Mouse (Mus musculus) fat pad, adult 2 months (tissue): ENCODE measurements around the gene Plcg2.

Experiments
- DNase-seq: peaks from one replicate; pipeline ENCODE4 v3.0.0-alpha.2; 2011; ENCODE audit warnings: low read depth, low spot score; ENCODE audit errors: extremely low read depth

Gene Plcg2

DNA sequence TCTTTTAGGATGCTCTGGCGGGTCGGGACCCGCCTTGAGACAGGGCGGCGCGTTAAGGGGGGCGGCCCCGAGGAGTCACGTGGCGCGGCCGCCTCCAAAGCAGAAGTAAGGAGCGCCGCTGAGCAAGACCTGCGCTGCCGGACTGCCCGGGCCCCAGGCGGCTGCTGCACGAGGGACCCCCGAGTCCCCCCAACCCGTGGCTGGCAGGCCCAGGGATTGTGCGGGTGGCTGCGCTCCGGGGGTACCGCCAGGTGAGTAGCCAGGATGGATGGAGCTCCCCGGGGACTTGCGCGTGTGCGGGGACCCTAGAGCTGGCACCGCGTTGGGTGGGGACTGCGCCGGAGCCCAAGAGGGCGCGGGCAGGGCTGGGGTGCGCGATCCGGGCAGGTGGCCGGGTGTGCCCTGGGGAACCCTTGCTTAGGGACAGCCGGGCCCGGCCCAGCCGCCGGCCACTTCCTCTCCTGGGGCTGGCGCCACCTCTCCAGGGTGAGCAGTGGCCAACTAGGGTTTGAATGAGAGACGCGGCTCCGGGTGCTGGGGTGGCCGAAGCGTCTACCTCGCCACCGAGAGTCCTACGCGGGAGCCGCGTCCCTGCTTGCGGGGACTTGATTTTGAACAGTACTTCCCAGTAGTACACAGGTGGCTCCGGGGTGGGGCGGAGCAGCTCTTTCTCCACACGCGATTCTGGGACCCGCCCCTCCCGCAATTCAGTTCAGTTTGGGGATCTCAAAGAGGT, at the start of gene Plcg2:
Gene Plcg2, plus strand, starts transcription at position 113 of the 736 bp plus-strand sequence.
- no peak for DNase-seq

DNA sequence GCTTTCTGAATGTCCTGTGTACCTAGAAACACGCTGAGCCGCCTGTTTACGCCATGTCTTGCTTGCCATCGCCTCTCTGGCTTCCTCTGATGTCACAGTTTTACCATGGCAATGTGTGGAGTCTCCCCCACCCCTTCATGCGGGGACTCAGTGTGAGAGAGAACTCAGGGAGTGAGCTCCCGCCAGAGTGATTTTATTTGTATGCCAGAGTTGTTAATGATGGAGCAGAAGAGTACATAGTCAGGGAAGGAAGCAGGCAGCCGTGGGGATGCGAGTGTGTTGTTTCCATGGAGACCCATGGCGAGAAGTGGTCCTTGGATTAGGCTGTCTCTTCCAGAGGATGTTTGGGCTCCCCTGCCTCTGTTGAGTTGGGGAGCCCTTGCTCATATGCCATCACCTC, 47.0 kb upstream of the Plcg2 start:
- no peak for DNase-seq

DNA sequence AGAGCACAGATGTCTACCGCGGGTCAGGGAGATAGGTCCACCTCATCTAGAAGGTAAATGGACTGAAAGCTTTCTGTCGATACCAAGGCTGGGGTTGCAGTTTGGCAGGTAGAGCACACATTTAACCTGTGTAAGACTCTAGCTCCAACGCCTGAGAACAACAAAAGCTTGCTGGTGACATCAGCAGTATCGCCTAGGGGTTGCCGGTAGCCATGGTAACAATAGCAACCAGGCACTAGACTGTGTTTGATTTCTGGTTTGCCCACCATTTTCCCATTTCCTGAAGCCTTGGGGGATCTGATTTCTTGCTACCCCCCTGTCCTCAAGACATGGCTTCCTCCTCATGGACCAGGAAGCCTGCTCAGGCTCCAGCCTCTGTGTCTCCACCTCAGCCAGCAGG, 44.1 kb upstream of the Plcg2 start:
- no peak for DNase-seq

DNA sequence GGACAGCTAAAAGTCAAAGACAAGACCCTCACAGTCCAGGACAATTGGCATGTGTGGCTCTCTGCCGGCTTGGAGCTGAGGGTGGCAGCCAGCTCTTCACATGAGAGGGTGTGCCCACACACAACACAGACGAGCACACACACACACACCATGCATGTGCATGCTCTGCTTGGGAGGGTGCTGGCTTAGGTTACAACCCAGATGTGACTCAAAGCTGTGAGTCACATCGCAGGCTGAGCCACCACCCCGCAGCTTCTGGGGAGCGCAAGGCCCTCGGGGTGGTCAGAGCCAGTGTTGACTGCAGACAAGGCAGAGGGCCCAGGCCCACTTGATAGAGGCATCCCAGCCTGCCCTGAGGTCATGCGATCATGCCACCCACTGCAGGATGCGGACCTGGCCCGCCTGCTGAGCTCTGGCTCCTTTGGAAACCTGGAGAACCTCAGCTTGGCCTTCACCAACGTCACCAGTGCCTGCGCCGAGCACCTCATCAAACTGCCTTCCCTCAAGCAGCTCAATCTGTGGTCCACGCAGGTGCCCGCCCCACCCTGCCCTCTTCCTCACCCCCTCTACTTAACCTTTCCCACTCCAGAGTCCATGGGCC, 43.5 kb upstream of the Plcg2 start:
- no peak for DNase-seq

DNA sequence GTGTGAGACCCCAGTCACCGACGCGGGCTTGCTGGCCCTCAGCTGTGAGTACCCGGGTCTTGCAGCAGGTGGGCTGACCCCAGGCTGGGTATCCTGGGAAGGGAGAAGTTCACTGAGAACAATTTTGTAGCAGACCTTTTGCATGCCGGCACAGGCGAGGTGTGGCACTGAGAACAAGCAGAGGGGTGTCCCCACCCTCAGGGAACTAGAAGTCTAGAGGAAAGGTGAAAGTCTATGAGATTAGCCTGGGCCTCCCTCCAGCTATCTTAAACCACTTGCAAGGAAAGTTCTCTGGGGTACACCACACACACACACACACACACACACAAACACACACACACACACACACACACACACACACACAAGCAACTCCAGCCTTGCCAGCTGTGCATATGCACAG, 42.4 kb upstream of the Plcg2 start:
- DNase-seq = no peak

DNA sequence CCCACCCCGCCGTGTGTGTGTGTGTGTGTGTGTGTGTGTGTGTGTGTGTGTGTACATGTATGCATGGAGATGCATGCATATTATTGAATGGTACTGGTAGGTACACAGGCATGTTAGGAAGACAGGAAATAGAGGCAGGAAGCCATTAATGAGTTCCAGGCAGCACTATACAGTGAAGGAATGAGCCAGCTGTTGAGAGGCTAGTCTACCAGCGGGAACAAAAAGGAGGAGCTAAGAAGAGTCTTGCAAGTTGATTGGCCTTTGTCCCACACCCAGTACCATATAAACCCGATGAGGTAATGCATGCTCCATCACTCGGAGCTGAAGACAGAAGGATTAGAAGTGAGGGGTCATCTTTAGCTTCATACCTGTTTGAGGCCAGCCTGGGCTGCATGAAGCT, 39.7 kb upstream of the Plcg2 start:
- DNase-seq = no peak

DNA sequence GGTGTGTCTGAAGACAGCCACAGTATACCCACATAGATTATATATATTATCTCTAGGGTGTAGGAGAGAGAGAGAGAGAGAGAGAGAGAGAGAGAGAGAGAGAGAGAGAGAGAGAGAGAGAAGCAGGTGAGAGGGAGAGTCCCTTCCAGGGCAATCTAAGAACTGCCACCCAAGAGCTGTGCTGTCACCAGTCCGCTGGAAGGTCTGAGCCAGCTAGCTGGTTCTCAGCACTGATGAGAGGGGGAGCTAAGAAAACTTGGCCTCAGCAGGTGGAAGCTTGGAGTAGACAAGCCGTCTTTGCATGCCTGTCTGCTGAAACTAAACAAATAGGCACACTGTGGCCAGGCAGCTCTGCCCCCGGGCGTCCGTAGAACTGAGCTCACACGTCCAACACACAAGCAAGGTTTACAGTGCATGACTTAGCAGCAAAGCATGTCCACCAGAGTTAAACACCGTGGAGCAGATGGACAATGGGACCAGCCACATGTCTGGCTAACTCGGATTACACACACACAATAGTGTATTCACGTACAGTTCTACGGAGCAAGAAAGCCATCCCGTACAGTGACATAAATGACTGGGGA, 35.3 kb upstream of the Plcg2 start:
- no peak for DNase-seq

DNA sequence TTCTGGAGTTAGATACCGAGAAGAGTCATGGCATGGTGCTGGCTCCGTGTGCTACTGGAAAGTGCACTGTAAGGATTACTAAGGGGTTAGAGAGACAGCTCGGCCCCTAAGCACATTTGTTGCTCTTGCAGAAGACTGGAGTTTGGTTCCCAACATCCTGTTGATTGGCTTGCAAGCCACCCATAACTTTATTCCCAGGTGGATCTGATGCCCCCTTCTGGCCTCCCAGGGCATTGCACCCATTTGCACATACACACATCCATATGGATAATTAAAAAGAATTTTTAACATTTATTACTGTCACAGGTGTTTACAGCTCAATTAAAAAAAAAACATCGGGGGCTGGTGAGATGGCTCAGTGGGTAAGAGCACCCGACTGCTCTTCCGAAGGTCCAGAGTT, 33.6 kb upstream of the Plcg2 start:
- DNase-seq = no peak

DNA sequence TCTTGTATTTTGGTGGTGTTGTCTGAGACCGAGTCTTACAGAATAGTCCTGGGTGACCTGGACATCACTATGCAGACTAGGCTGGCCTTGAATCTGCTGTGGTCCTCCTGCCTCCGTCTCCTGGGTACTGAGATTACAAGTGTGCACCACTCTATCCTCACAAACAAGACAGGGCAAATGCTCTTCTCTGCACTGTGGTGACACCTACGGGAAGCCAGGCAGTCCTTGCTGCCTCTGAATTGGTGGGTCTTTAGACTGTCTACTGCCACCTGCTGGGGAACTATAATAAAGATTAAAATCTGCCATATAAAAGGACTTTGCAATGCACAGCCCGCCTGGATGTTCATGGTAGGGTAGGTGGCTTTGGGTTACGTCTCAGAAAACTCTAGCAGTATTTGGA, 32.8 kb upstream of the Plcg2 start:
- DNase-seq = no peak

DNA sequence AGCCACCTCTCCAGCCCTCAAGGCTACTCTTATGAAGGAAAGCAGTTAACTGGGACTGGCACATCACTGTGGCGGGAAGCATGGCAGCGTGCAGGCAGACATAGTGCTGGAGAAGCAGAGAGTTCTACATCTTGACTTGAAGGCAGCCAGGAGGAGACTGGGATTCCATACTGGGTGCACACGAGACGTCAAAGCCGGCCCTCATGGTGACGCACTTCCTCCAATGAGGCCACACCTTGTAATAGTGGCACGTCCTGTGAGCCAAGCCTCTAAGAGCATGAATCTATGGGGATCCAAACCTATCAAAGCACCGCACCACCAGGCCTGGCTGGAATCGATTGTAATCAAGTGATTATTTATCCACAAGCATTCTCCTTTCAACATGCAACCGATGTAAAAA, 30.6 kb upstream of the Plcg2 start:
- no peak for DNase-seq

DNA sequence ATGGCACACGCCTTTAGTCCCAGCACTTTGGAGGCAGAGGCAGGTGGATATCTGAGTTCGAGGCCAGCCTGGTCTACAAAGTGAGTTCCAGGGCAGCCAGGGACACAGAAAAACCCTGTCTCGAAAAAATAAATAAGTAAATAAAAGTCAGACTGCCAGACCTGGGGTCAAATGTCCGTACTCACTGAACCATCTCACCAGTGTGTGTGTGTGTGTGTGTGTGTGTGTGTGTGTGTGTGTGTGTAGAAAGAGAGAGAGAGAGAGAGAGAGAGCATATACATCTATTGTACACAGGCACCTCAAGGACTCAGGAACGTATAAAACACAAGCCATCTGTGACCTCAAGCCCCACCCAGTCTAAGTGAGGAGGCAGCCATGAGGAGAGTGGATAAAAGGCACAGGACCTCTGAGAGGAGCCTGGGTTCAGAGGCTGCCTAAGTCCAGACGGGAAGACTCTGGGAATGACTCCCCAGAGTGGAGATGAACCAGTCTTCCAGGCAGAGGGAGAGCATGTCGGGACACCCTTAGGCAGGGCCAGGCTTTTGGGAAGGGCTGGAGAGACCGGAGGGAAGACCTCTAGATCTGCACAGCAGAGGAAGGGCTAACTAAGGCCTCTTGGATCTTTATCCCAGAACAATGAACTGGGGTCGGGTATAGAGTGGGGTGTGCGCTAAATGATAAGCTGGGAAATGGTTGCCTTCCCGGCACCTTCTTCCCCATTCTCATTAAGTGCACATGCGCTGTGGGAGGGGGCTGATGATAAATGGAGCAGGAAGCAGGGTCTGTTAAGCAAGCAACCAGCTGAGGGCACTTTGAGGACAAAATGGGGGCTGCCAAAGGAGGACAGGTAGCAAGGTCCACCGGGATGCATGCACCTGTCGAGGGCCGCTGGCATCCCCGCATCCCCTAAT, 28.4 kb upstream of the Plcg2 start:
- DNase-seq = no peak

DNA sequence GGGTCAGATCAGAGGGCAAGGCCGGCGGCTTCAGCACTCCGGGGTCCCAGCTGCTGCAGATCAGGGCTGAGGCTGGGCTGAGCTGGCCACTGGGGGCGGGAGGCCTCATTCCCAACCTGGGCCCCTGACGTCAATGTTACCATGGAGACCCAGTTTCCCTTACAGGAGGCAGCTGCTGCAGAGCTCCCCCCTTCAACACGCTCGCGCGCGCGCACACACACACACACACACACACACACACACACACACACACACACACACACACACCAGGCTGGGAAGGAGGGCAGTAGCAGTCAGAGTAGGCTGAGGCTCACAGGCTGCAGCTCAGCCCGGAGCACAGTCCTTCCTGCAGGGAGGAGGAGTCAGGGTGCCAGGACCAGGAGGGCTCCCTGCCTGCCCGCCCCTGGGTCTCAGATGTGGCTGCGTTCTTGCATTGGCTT, 27.7 kb upstream of the Plcg2 start:
- no peak for DNase-seq

DNA sequence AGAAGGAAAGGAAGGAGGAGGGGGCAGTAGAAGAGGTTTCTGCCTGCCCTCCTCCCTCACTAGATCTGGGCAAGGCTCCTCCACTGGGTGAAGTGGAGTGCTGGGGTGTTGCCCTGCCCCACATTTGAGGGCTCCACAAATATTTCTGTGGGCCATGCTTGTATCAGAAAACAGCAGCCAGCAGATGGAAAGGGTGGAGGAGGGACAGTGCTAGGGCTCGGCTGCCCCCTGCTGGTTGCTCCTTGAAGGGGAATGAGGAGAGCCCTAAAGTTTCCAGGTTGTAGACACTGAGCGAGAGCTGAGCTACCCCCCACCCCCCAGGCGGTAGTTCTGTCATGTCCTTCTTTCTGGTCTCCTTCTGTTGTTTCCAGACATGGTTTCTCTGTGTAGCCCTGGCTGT, 26.9 kb upstream of the Plcg2 start:
- no peak for DNase-seq

DNA sequence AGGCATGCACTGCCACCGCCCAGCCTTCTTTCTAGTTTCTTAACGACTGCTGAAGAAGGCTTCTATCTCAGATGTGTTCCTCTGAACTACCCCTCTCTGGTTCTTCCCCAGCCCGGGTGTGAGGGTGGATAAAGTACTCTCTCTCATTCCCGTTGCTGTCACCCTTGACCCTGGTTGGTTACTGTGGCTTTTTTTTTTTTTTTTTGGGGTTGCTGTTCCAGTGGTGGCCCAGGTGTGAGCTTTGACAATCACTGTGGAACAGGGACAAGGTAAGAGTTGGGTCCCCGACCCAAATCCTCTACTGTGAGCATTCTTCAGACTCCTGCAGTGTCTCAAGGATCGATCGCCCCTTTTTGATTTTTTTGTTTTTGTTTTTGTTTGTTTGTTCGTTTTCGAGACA, 26.4 kb upstream of the Plcg2 start:
- no peak for DNase-seq

DNA sequence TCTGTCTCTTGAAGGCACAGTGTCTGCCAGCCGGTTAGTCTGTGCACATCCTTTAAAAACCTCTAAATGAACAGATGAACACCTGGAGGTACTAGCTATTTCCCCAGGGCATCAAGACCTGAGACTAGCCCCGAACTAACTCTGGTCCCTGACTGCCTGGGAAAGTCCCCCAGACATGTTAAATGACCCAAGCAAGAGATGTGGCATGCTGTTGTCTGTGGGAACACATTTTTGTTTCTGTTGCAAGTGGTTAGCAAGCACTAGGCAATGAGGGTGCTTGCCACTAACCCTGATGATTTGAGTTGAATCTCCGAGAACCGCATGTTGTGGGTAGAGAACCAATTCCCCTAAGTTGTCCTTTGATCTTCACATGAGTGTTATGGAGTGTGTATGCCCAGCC, 25.8 kb upstream of the Plcg2 start:
- no peak for DNase-seq

DNA sequence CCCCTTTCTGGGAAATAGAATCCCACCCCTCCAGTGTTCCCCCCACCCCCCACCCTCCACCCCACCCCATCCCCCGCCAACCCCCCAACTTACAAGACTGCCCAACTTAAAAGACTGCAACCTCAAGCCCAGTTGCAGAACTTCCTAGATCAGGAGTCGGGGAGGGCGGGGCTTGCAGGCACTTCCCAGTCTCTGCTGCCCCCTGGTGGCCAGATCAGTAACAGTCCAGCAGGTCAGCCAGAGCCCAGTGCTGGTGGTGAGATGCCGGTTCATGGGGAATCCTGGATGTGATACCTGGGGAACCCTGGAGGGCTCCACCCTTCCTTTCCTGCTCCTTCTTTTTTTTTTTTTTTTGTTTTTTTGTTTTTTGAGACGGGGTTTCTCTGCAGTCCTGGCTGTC, 23.1 kb upstream of the Plcg2 start:
- no peak for DNase-seq

DNA sequence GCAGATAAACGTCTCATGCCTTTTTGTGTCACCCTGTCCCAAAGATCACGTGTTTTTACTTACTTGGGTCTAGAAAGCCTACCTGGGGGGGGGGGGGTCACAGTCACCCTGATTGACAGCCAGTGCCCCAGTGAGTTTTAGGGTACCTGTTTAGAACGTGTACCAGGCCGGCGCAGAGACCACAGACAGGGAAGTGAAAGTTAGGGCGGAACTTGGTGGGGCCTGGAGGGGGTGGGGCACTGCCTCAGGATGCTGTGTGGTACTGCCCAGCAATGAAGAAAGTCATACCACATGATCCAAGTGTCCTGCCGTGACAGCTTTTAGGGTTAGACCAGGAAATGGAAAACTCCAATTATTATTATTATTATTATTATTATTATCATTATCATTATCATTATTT, 22.3 kb upstream of the Plcg2 start:
- DNase-seq = no peak

DNA sequence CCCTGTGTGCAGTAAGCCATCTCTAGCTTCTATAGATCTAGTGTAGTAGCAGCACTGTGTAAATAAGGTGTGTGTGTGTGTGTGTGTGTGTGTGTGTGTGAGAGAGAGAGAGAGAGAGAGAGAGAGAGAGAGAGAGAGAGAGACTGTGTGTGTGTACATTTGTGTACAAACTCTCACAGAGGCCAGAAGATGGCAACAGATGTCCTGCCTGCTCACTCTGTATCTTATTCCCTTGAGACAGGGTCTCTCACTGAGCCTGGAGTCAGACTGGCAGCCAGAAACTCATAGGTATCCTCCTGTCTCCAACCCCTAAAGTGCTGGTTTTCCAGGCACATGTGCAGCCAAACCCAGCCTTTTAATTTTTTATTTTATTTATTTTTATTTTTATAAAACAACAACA, 20.0 kb upstream of the Plcg2 start:
- no peak for DNase-seq

DNA sequence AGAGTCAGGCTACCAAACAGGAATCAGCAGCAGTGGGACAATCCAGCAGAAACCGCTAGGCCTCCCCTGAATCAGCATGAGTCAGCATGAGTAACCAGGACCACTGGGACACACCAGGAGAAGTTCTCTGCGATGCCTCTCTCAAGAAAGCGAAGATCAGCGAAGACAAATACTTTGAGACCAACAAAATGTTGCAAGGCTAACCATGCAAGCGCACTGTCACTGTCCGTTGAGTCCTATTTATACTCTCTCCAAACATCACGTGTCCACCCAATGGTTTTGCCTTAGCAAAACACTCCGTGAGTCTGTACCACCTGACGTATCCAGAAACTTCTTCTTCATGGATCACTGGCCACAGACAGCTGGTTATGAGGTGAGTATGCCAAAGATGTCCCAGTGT, 18.1 kb upstream of the Plcg2 start:
- no peak for DNase-seq

DNA sequence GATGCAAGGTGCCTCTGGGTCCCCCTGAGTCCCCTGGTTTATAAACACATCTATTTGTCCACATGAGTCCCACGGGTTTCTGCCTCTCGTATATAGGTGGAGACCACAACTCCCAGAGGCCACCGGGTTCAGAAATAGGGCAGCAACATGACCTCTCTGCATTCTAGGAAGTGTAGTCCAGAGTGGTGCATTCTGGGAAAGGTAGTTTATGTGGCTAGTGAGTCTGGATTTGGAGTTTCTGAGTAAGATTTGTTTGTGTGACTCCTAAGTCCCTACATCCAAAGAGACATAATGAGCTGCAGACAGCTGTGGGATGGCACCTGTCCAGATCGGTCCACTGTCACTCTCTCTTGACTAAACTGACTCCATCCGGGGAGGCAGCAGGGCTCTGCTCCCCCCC, 17.6 kb upstream of the Plcg2 start:
- DNase-seq = no peak

DNA sequence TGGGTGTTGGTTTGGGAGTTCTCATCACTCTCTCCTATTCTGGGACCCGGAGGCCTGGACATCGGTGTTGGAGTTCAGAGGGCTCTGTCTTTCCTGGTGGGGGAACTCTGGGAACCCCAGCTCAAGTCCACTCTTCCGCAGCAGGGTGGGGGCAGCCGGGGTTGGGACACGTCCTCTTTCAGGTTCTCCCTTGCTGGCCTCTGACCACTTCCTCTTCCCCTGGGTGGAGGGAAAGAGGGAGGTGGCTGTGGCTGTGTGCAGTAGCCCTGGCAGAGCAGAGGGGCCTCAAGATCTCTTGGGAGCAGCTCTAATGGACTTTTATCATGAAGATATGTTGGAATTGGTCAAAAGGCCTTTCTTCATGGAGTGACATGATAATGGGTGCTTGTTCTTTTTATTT, 16.3 kb upstream of the Plcg2 start:
- DNase-seq = no peak

DNA sequence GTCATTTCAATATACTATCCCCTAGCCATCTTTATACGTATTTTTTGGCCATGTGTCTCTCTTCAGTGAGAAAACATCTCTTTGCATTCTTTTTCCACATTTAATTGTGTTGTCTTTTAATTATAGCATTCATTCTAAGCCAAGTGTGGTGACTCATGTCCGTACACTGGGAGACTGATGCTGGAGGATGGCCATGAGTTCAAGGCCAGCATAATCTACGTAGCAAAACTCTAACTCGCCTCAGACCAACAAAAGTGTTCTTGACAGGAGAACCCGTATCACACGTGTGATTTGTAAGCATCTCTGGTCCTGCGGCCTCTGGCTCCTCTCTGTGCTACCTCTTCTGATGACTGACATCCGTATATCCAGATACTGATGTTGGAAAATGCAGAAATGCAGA, 13.4 kb upstream of the Plcg2 start:
- DNase-seq = no peak
